Mouse (Mus musculus): ENCODE data around the gene Ciapin1. TPM values are rescaled to one million over a fixed set of nuclear protein-coding genes. Genes with fewer than 3 reads are reported as not detected.
A peak's percentile ranks its signal among the peaks of the same experiment; 100 is the strongest.

The Ciapin1 gene
- total and polyA plus RNA-seq, 3 experiments: 122 to 263 TPM; not detected in 1

DNA sequence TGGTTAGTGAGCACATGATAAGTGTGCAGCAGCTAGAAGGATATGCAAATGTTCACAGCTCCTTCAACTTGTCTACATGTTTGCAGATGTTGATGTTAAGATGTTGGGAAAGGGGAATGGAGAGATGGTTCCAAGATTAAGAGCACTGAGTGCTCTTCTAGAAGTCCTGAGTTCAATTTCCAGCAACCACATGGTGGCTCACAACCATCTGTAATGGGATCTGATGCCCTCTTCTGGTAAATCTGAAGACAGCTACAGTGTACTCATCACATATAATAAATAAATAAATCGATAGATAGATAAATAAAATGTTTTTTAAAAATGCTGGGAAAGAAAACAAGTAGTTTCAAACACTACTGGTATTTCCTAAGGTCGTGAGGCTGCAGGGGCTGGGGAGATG lies 3.0 kb upstream of the Ciapin1 start:
- TF ChIP-seq EP300 (IDR thresholded peaks at IDR 0.05; ENCODE audit: low read depth in 1 of 2, low read length in 2 of 2) (no peak), TBP (IDR thresholded peaks at IDR 0.05; ENCODE audit: low read depth, low read length) (no peak), ELF1 (IDR thresholded peaks at IDR 0.05; ENCODE audit: low read depth, low read length) (no peak), TAL1 (IDR thresholded peaks at IDR 0.05; ENCODE audit: low read length) (no peak), RAD21 (IDR thresholded peaks at IDR 0.05; ENCODE audit: low read depth, low read length) (no peak), ZC3H11A (IDR thresholded peaks at IDR 0.05; ENCODE audit: low read depth, low read length) (no peak), UBTF (IDR thresholded peaks at IDR 0.05; ENCODE audit: borderline replicate concordance, insufficient read depth, low read depth, low read length) (no peak), MAX (IDR thresholded peaks at IDR 0.05; ENCODE audit: low read length) (no peak), MAZ (IDR thresholded peaks at IDR 0.05; ENCODE audit: low read depth, low read length) (no peak), BHLHE40 (IDR thresholded peaks at IDR 0.05; ENCODE audit: borderline replicate concordance, low read depth, low read length) (no peak), CTCF (IDR thresholded peaks at IDR 0.05 in 2 of 3, conservative IDR thresholded peaks at IDR 0.05 in 1 of 3; ENCODE audit: control insufficient read depth in 1 of 3, insufficient read depth in 1 of 3, low read depth in 2 of 3, low read length in 3 of 3, poor library complexity in 1 of 3, severe bottlenecking in 1 of 3) (no peak), GATA1 (IDR thresholded peaks at IDR 0.05; ENCODE audit: low read depth, low read length) (no peak)
- no peaks in the 10 kb centered on the region for H3K9me3 ChIP-seq (replicated peaks; ENCODE audit: insufficient read depth, low read length)
- H3K36me3 ChIP-seq (ENCODE audit: control insufficient read depth in 1 of 2, insufficient read depth in 2 of 2, low read length in 2 of 2): peaks cover 0 to 11% of the 10 kb centered on the region in 2 experiments; a peak in 3 of 4 replicates
- H3K27ac ChIP-seq (ENCODE audit: control insufficient read depth, low read depth, low read length): no peak overlapping the region
- DNase-seq (ENCODE audit: low read depth, low spot score): no peak
- peaks cover 24% of the 10 kb centered on the region for H3K79me2 ChIP-seq (ENCODE audit: control insufficient read depth, insufficient read depth, low read length, poor library complexity)
- peaks cover 4 to 5% of the 10 kb centered on the region in 2 experiments; a peak in 3 of 4 replicates for H3K4me1 ChIP-seq (ENCODE audit: control insufficient read depth in 1 of 2, insufficient read depth in 2 of 2, low read length in 2 of 2)
- H3K9ac ChIP-seq (ENCODE audit: control insufficient read depth, low read depth, low read length, poor library complexity, severe bottlenecking): no peak overlapping the region
- H3K4me3 ChIP-seq (ENCODE audit: control insufficient read depth in 1 of 2, insufficient read depth in 1 of 2, low read depth in 2 of 2, low read length in 2 of 2): no peak overlapping the region
- H3K27me3 ChIP-seq (ENCODE audit: control insufficient read depth in 1 of 2, insufficient read depth in 2 of 2, low read length in 2 of 2): no peaks in the 10 kb centered on the region

- Histone ChIP-seq H3K4me3 (ENCODE audit: control insufficient read depth in 1 of 2, insufficient read depth in 1 of 2, low read depth in 2 of 2, low read length in 2 of 2) (peak overlapping the region; percentile 81), H3K27ac (ENCODE audit: control insufficient read depth, low read depth, low read length) (peak overlapping the region; percentile 75), H3K4me1 (ENCODE audit: control insufficient read depth in 1 of 2, insufficient read depth in 2 of 2, low read length in 2 of 2) (peaks cover 4 to 6% of the 10 kb centered on the region in 2 experiments), H3K36me3 (ENCODE audit: control insufficient read depth in 1 of 2, insufficient read depth in 2 of 2, low read length in 2 of 2) (peaks cover 2 to 16% of the 10 kb centered on the region in 2 experiments; a peak in 2 of 4 replicates), H3K9ac (ENCODE audit: control insufficient read depth, low read depth, low read length, poor library complexity, severe bottlenecking) (peak overlapping the region; percentile 89), H3K9me3 (replicated peaks; ENCODE audit: insufficient read depth, low read length) (no peaks in the 10 kb centered on the region), H3K27me3 (ENCODE audit: control insufficient read depth in 1 of 2, insufficient read depth in 2 of 2, low read length in 2 of 2) (no peaks in the 10 kb centered on the region), H3K79me2 (ENCODE audit: control insufficient read depth, insufficient read depth, low read length, poor library complexity) (peaks cover 36% of the 10 kb centered on the region)
- DNase-seq (ENCODE audit: low read depth, low spot score): peak; percentile 85
- TF ChIP-seq SMC3 (IDR thresholded peaks at IDR 0.05; ENCODE audit: low read depth, low read length) (no peak), POLR2A (IDR thresholded peaks at IDR 0.05; ENCODE audit: control insufficient read depth in 1 of 2, insufficient read depth in 1 of 2, low read depth in 1 of 2, low read length in 2 of 2, poor library complexity in 1 of 2) (peak in 1 of 2 experiments; percentile 16; a peak in 1 of 4 replicates), HCFC1 (IDR thresholded peaks at IDR 0.05; ENCODE audit: low read depth, low read length) (no peak), BHLHE40 (IDR thresholded peaks at IDR 0.05; ENCODE audit: borderline replicate concordance, low read depth, low read length) (no peak), RAD21 (IDR thresholded peaks at IDR 0.05; ENCODE audit: low read depth, low read length) (no peak), TCF12 (IDR thresholded peaks at IDR 0.05; ENCODE audit: low read depth, low read length) (no peak), KAT2A (conservative IDR thresholded peaks at IDR 0.05; ENCODE audit: low read depth, low read length) (no peak), GATA1 (IDR thresholded peaks at IDR 0.05; ENCODE audit: low read depth, low read length) (0 out of 2 replicates have a peak, but pooled peaks have one; percentile 23), MAZ (IDR thresholded peaks at IDR 0.05; ENCODE audit: low read depth, low read length) (no peak), E2F4 (IDR thresholded peaks at IDR 0.05; ENCODE audit: borderline replicate concordance, low read depth, low read length) (no peak), TAL1 (IDR thresholded peaks at IDR 0.05; ENCODE audit: low read length) (no peak), MEF2A (IDR thresholded peaks at IDR 0.05; ENCODE audit: extremely low read depth, insufficient replicate concordance, low read depth, low read length, poor library complexity, severe bottlenecking) (no peak), JUND (IDR thresholded peaks at IDR 0.05; ENCODE audit: low read depth, low read length) (no peak), POLR2AphosphoS2 (IDR thresholded peaks at IDR 0.05; ENCODE audit: low read length) (no peak), NRF1 (IDR thresholded peaks at IDR 0.05; ENCODE audit: insufficient read depth, low read depth, low read length, poor library complexity, severe bottlenecking) (no peak), ZKSCAN1 (IDR thresholded peaks at IDR 0.05; ENCODE audit: low read depth, low read length) (no peak), CHD1 (IDR thresholded peaks at IDR 0.05; ENCODE audit: low read depth, low read length) (no peak), MXI1 (IDR thresholded peaks at IDR 0.05; ENCODE audit: low read depth, low read length) (no peak), ZNF384 (IDR thresholded peaks at IDR 0.05; ENCODE audit: low read depth, low read length) (no peak), MAX (IDR thresholded peaks at IDR 0.05; ENCODE audit: low read length) (no peak), EP300 (IDR thresholded peaks at IDR 0.05; ENCODE audit: low read depth in 1 of 2, low read length in 2 of 2) (no peak), TBP (IDR thresholded peaks at IDR 0.05; ENCODE audit: low read depth, low read length) (peak; percentile 73), MAFK (IDR thresholded peaks at IDR 0.05; ENCODE audit: borderline replicate concordance, low read depth, low read length) (no peak), NELFE (IDR thresholded peaks at IDR 0.05; ENCODE audit: low read depth, low read length) (0 out of 2 replicates have a peak, but pooled peaks have one; percentile 21), USF2 (IDR thresholded peaks at IDR 0.05; ENCODE audit: borderline replicate concordance in 1 of 2, insufficient read depth in 1 of 2, low read depth in 1 of 2, low read length in 2 of 2) (no peak), GABPA (IDR thresholded peaks at IDR 0.05; ENCODE audit: low read depth, low read length) (no peak)
Observed at GRCm38 (mm10) chr8:94838600-94838999, 442 bp upstream of the Ciapin1 start.

Measured in MEL (cell line).